Mouse (Mus musculus) heart, embryonic 16.5 days (tissue): ENCODE data around the gene Vmn1r214. TPM values are rescaled to one million over a fixed set of nuclear protein-coding genes. Genes with fewer than 3 reads are reported as not detected.

Source experiments
- ATAC-seq: fragments of 200-750 bp; cut with Nextera tagmentation; replicated peaks from 2 replicates; pipeline ENCODE4 v1.8.0; 2017; ENCODE audit warnings: moderate number of reproducible peaks; ENCODE audit not compliant: insufficient read depth, low FRiP score; ENCODE audit errors: extremely low read depth
- H3K27ac ChIP-seq: fragments of 300-500 bp; sonication (generic); 2 replicates; pipeline ENCODE4 v1.5.1; 2014; ENCODE audit warnings: mild to moderate bottlenecking, low read length, control low read depth, moderate library complexity
- H3K27me3 ChIP-seq: fragments of 300-500 bp; sonication (generic); 2 replicates; pipeline ENCODE4 v1.6.1; 2014; ENCODE audit warnings: low read length, mixed read lengths; ENCODE audit not compliant: control insufficient read depth, insufficient read depth
- H3K36me3 ChIP-seq: fragments of 300-500 bp; sonication (generic); 2 replicates; pipeline ENCODE4 v1.6.1; 2014; ENCODE audit not compliant: control insufficient read depth, insufficient read depth
- H3K4me1 ChIP-seq: fragments of 300-500 bp; sonication (generic); 2 replicates; pipeline ENCODE4 v1.6.1; 2014; ENCODE audit warnings: low read length, mixed read lengths; ENCODE audit not compliant: control insufficient read depth, insufficient read depth
- H3K4me2 ChIP-seq: fragments of 300-500 bp; sonication (generic); 2 replicates; pipeline ENCODE4 v1.6.1; 2014; ENCODE audit warnings: low read depth, mild to moderate bottlenecking, control low read depth, low read length
- H3K4me3 ChIP-seq: fragments of 300-500 bp; sonication (generic); 2 replicates; pipeline ENCODE4 v1.5.1; 2014; ENCODE audit warnings: mild to moderate bottlenecking, control low read depth, low read length
- H3K9ac ChIP-seq: fragments of 300-500 bp; sonication (generic); 2 replicates; pipeline ENCODE4 v1.6.1; 2014; ENCODE audit warnings: low read length, control low read depth
- H3K9me3 ChIP-seq: fragments of 300-500 bp; sonication (generic); replicated peaks from 2 replicates; pipeline ENCODE4 v1.6.1; 2016; ENCODE audit warnings: low read length; ENCODE audit not compliant: control insufficient read depth
- WGBS: fragments of 180-500 bp; shearing (Covaris S2); extraction: QIAGEN DNeasy Blood & Tissue Kit; methylation state at CpG from one replicate; pipeline ENCODE4 v1.1.7; 2014; 5-methylcytosine and 5-hydroxymethylcytosine counted together
- polyA plus RNA-seq: library from polyadenylated mRNA; unstranded; fragments of >200 nt; fragmentation: Nextera tagmentation; extraction: Ambion mirVana; gene quantifications from 2 replicates; pipeline ENCODE4 v1.2.1, GENCODE M21; 2015

The Vmn1r214 gene
- polyA plus RNA-seq, 1 experiment from 2014 or later: not detected

DNA sequence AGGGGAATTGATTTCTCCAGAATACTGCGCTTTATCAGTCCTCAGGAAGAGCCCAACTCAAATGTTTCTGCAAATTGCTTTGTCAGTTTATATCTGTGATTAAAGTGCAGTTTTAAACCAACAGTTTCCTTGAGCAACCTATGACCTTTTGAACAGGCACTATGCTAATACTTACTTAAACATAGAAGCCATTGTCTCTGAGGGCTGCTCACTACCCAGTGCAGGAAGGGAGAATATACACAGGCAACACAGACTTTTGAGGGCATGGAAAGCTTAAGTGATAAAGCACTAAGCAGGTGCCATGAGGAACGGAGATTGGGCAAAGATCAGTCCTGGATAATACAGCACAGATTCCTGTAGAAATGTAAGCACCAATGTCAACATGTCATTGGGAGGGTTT, 39.1 kb downstream of the Vmn1r214 start:
- ATAC-seq: no peak
- Histone ChIP-seq H3K36me3 (no peaks in the 10 kb centered on the region), H3K4me1 (no peaks in the 10 kb centered on the region), H3K9ac (no peak overlapping the region), H3K27ac (no peak overlapping the region), H3K9me3 (no peaks in the 10 kb centered on the region), H3K4me3 (no peak overlapping the region), H3K27me3 (no peaks in the 10 kb centered on the region), H3K4me2 (no peak overlapping the region)
- 76% methylated on average over 2 of the region's 2 CpGs for WGBS

Other genes starting within 250 kb of the Vmn1r214 start
- gene Vmn1r209, start 220.7 kb upstream of the Vmn1r214 start, polyA plus RNA-seq: not detected in 2 replicates
- gene Vmn1r210, start 199.1 kb upstream of the Vmn1r214 start, polyA plus RNA-seq: not detected in 2 replicates
- not detected in 2 replicates for gene Vmn1r211, start 172.9 kb upstream of the Vmn1r214 start, polyA plus RNA-seq
- gene Vmn1r212, start 146.2 kb upstream of the Vmn1r214 start, polyA plus RNA-seq: not detected in 2 replicates
- gene Vmn1r213, start 22.8 kb upstream of the Vmn1r214 start, polyA plus RNA-seq: not detected in 2 replicates
- not detected in 2 replicates for gene Vmn1r215, start 37.6 kb downstream of the Vmn1r214 start, polyA plus RNA-seq
- not detected in 2 replicates for gene Vmn1r217, start 87.8 kb downstream of the Vmn1r214 start, polyA plus RNA-seq
- not detected in 2 replicates for gene Vmn1r218, start 102.7 kb downstream of the Vmn1r214 start, polyA plus RNA-seq
- 0.01 TPM in 1 of 2 replicates, not detected in the other for gene Vmn1r219, start 128.9 kb downstream of the Vmn1r214 start, polyA plus RNA-seq
- not detected in 2 replicates for gene Vmn1r220, start 157.6 kb downstream of the Vmn1r214 start, polyA plus RNA-seq
- gene Vmn1r221, start 183.7 kb downstream of the Vmn1r214 start, polyA plus RNA-seq: not detected in 2 replicates
- gene Vmn1r222, start 205.5 kb downstream of the Vmn1r214 start, polyA plus RNA-seq: not detected in 2 replicates
- not detected in 2 replicates for gene Vmn1r223, start 216.7 kb downstream of the Vmn1r214 start, polyA plus RNA-seq